Mouse (Mus musculus) ES-Bruce4 (cell line): ENCODE data around the gene Igf1. TPM values are rescaled to one million over a fixed set of nuclear protein-coding genes. Genes with fewer than 3 reads are reported as not detected.

Experiments used
- H3K27ac ChIP-seq: 2 replicates; pipeline ENCODE4 v1.5.1; 2012; ENCODE audit warnings: low read length, inconsistent platforms; ENCODE audit not compliant: insufficient read depth
- H3K27me3 ChIP-seq: 2 replicates; pipeline ENCODE4 v1.6.1; 2012; ENCODE audit warnings: mild to moderate bottlenecking, low read length, inconsistent platforms; ENCODE audit not compliant: control insufficient read depth, poor library complexity, insufficient read depth, severe bottlenecking
- H3K36me3 ChIP-seq: 2 replicates; pipeline ENCODE4 v1.6.1; 2012; ENCODE audit warnings: inconsistent platforms, mild to moderate bottlenecking, low read length, moderate library complexity; ENCODE audit not compliant: control insufficient read depth, poor library complexity, insufficient read depth, severe bottlenecking
- H3K4me1 ChIP-seq: one replicate; pipeline ENCODE4 v1.8.1; 2011; ENCODE audit warnings: low read length; ENCODE audit not compliant: control insufficient read depth, insufficient read depth
- H3K4me3 ChIP-seq: 2 replicates; pipeline ENCODE4 v1.5.1; 2011; ENCODE audit warnings: low read depth, mild to moderate bottlenecking, low read length
- H3K9ac ChIP-seq: 2 replicates; pipeline ENCODE4 v1.6.1; 2012; ENCODE audit warnings: low read depth, mild to moderate bottlenecking, inconsistent platforms; ENCODE audit not compliant: poor library complexity, severe bottlenecking
- H3K9me3 ChIP-seq: replicated peaks from 2 replicates; pipeline ENCODE4 v1.6.1; 2012; ENCODE audit warnings: mild to moderate bottlenecking, low read length, inconsistent platforms; ENCODE audit not compliant: control insufficient read depth, poor library complexity, insufficient read depth, severe bottlenecking
- CTCF ChIP-seq: IDR thresholded peaks from one replicate; pipeline ENCODE4 v1.8.1; 2011; ENCODE audit warnings: low read depth, low read length
- EP300 ChIP-seq: IDR thresholded peaks from 2 replicates; pipeline ENCODE4 v1.6.1; 2011; ENCODE audit warnings: low read depth, low read length; ENCODE audit not compliant: insufficient read depth
- POLR2A ChIP-seq: IDR thresholded peaks from one replicate; pipeline ENCODE4 v1.8.1; 2011; ENCODE audit warnings: low read length; ENCODE audit not compliant: insufficient read depth
- polyA plus RNA-seq: library from polyadenylated mRNA; stranded (reverse); fragments of >200 nt; gene quantifications from 2 replicates; pipeline ENCODE4 v1.2.4, GENCODE M21; 2011; ENCODE audit warnings: low read depth; ENCODE audit not compliant: missing spikeins, insufficient read depth, insufficient read length

The Igf1 gene
- polyA plus RNA-seq, 1 experiment: 0.58 TPM

DNA sequence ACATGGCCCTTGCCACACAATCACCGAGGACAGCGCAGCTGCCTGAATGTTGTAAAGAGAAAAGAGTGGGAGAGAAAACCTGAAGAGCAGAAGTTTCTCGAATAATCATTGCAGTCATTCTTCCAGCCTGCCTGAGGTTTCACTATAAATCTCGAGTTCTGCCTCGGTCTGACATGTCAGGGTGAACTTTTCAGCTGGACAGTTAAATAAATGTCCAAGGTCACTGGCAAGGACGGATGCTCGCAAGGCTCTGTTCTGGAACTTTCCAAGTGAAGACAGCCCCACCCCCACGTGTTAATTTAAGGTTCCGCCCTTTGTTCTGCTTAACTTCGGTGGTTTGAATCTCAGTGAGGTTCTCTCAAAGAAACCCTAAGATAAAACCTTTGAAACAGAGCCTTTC, 36.2 kb upstream of the Igf1 start:
- no peak overlapping the region for H3K4me3 ChIP-seq
- no peaks in the 10 kb centered on the region for H3K36me3 ChIP-seq

GRCm38 (mm10) chr10:87830012-87830411, 28.1 kb upstream of the Igf1 start:
- no peaks in the 10 kb centered on the region for H3K9me3 ChIP-seq
- no peak overlapping the region for H3K9ac ChIP-seq
- H3K4me3 ChIP-seq: no peak overlapping the region
- TF ChIP-seq CTCF: no peak
- TF ChIP-seq EP300: no peak
- TF ChIP-seq POLR2A: no peak
- no peaks in the 10 kb centered on the region for H3K4me1 ChIP-seq
- H3K27ac ChIP-seq: no peak overlapping the region
- no peaks in the 10 kb centered on the region for H3K36me3 ChIP-seq
- no peaks in the 10 kb centered on the region for H3K27me3 ChIP-seq

More for the DNA sequence above, 36.2 kb upstream of the Igf1 start:
- no peak overlapping the region for H3K9ac ChIP-seq
- no peaks in the 10 kb centered on the region for H3K4me1 ChIP-seq
- no peaks in the 10 kb centered on the region; the same call in 1 of the 2 replicates for H3K27me3 ChIP-seq
- TF ChIP-seq EP300: no peak
- TF ChIP-seq POLR2A: no peak
- TF ChIP-seq CTCF: no peak
- no peak overlapping the region for H3K27ac ChIP-seq
- H3K9me3 ChIP-seq: peaks cover 3% of the 10 kb centered on the region

DNA sequence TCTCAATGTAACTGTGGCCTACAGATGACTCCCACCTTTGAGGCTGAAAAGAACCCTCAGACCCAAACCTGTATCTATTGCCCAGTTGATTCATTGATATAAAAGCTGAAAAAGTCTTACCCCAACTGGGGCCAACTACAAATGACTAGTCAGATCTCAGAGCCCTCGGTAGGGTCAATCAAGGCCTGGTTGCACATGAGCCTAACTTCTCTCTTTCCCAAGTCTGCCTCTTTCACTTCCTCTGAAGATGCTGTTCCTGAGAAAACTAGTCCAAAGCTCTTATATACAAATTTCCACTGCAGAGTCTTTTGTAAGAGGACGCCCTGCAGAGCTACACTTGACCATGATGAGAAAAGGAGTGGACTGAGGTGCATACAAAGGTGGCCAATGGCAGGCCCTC, 27.4 kb upstream of the Igf1 start:
- Histone ChIP-seq H3K27ac (no peak overlapping the region), H3K9me3 (no peaks in the 10 kb centered on the region), H3K27me3 (no peaks in the 10 kb centered on the region), H3K9ac (no peak overlapping the region), H3K4me3 (no peak overlapping the region), H3K36me3 (no peaks in the 10 kb centered on the region), H3K4me1 (no peaks in the 10 kb centered on the region)
- TF ChIP-seq EP300 (no peak), POLR2A (no peak), CTCF (no peak)

- TF ChIP-seq POLR2A (no peak), CTCF (no peak), EP300 (no peak)
- H3K27me3 ChIP-seq: no peaks in the 10 kb centered on the region
- no peaks in the 10 kb centered on the region for H3K4me1 ChIP-seq
- H3K36me3 ChIP-seq: no peaks in the 10 kb centered on the region
- H3K4me3 ChIP-seq: no peak overlapping the region
- H3K9me3 ChIP-seq: no peaks in the 10 kb centered on the region
- no peak overlapping the region for H3K27ac ChIP-seq
- no peak overlapping the region for H3K9ac ChIP-seq
These were observed 26.0 kb upstream of the Igf1 start for GRCm38 (mm10) chr10:87832101-87832500.

GRCm38 (mm10) chr10:87839454-87839853, 18.6 kb upstream of the Igf1 start:
- Histone ChIP-seq H3K27me3 (no peaks in the 10 kb centered on the region), H3K9ac (no peak overlapping the region), H3K27ac (no peak overlapping the region), H3K9me3 (no peaks in the 10 kb centered on the region), H3K4me3 (no peak overlapping the region), H3K4me1 (no peaks in the 10 kb centered on the region), H3K36me3 (no peaks in the 10 kb centered on the region)
- TF ChIP-seq POLR2A (no peak), EP300 (no peak), CTCF (no peak)

GRCm38 (mm10) chr10:87842501-87842900, 15.6 kb upstream of the Igf1 start:
- no peaks in the 10 kb centered on the region for H3K4me1 ChIP-seq
- TF ChIP-seq CTCF (no peak), POLR2A (no peak), EP300 (no peak)
- H3K9me3 ChIP-seq: no peaks in the 10 kb centered on the region
- H3K4me3 ChIP-seq: no peak overlapping the region
- H3K9ac ChIP-seq: no peak overlapping the region
- H3K27me3 ChIP-seq: no peaks in the 10 kb centered on the region
- no peak overlapping the region for H3K27ac ChIP-seq
- H3K36me3 ChIP-seq: no peaks in the 10 kb centered on the region
